In the genomic region with DNA sequence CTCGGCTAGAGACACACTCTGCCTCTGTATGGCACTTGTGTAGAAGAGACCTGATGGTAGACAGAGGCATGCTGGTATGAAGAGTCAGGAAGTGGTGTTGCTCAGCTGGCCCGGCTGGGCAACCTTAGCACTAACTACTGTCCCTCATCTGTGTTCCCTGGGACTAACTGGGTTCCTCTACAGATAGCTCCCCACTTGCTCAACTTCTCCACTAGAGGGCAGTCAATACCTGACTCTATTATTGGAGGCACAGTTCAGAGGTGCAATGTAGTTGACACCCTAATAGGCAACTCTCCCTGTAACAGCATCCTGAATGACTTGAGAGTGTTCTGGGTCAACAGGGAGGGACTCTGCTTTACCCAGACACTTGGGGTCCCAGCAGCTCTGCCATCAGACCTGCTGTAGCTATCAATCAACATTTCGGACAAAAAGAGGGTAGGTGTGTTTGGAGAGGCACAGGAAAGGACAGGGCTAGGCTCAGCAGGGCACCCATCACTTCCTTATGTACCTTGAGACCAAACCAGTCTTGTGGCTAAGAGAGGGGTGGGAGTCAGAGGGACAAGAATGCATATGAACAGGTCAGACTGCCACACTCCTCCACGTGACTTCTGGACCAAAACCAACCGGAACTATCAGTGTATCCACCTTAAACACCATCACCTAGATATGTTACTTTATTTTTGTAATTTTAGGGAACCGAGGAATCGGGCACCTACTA, we compare ENCODE assay signal across 8 mouse cellular contexts. TPM values are rescaled to one million over a fixed set of nuclear protein-coding genes. Genes with fewer than 3 reads are reported as not detected.
DNase-seq lines count a peak whose midpoint lies in the region; ATAC-seq lines count a peak whose summit lies in the region.

No protein-coding gene starts in this region.

- no peaks in the 10 kb centered on the region for H3K9me3 ChIP-seq in hindbrain, embryonic 10.5 days
- H3K9me3 ChIP-seq in lung, embryonic 16.5 days (ENCODE audit: control insufficient read depth, low read length): no peaks in the 10 kb centered on the region

- 0 out of 2 replicates have a peak, but pooled peaks cover 6% of the 10 kb centered on the region for H3K4me1 ChIP-seq in hindbrain, embryonic 10.5 days (replicated peaks)
- H3K4me1 ChIP-seq in lung, embryonic 16.5 days (replicated peaks; ENCODE audit: control insufficient read depth, insufficient read depth, low read length): no peaks in the 10 kb centered on the region

- H3K36me3 ChIP-seq in hindbrain, embryonic 10.5 days: no peaks in the 10 kb centered on the region
- H3K36me3 ChIP-seq in lung, embryonic 16.5 days (ENCODE audit: control insufficient read depth, insufficient read depth, low read length): no peaks in the 10 kb centered on the region

- peak; percentile 25 to 79 for DNase-seq in adrenal gland, adult (ENCODE audit: inconsistent age in 2 of 2, low spot score in 1 of 2)
- no peak for DNase-seq in adrenal gland, postnatal 25 days
- DNase-seq in ZHBTc4 (ENCODE audit: low read depth, low spot score): peak; percentile 53
- DNase-seq in embryo, embryonic 11.5 days (ENCODE audit: low read depth, low spot score): peak; percentile 35
- DNase-seq in hindbrain, embryonic 10.5 days (ENCODE audit: low spot score): peak; percentile 36
- DNase-seq in layer of hippocampus, adult 8-10 months (ENCODE audit: low spot score in 2 of 2): peak; percentile 42 to 56
- DNase-seq in retina, embryonic 14.5 days (ENCODE audit: low spot score): peak; percentile 88

- no peak overlapping the region for H3K9ac ChIP-seq in lung, embryonic 16.5 days (ENCODE audit: low read length)

- no peak overlapping the region for H3K27ac ChIP-seq in hindbrain, embryonic 10.5 days
- H3K27ac ChIP-seq in lung, embryonic 16.5 days (ENCODE audit: low read length): no peak overlapping the region

- H3K27me3 ChIP-seq in hindbrain, embryonic 10.5 days (ENCODE audit: insufficient read depth, poor library complexity, severe bottlenecking): no peaks in the 10 kb centered on the region
- no peaks in the 10 kb centered on the region for H3K27me3 ChIP-seq in lung, embryonic 16.5 days (ENCODE audit: control insufficient read depth, insufficient read depth, low read depth, low read length)

- no peak overlapping the region for H3K4me3 ChIP-seq in hindbrain, embryonic 10.5 days
- no peak overlapping the region for H3K4me3 ChIP-seq in lung, embryonic 16.5 days (ENCODE audit: low read length)

- 79% methylated on average over 7 of the region's 7 CpGs for WGBS in hindbrain, embryonic 10.5 days
- WGBS in lung, embryonic 16.5 days: 72% methylated on average over 7 of the region's 7 CpGs

- ATAC-seq in lung, embryonic 16.5 days (ENCODE audit: low read depth): peak; percentile 71

- H3K4me2 ChIP-seq in lung, embryonic 16.5 days (ENCODE audit: low read depth, low read length): no peak overlapping the region

RNA-seq across cellular contexts. Expression of gene Gpr68, which starts 58.4 kb away (rescaled TPM):
- 1.00 and 1.6 TPM in 2 replicates for total RNA-seq in adrenal gland, postnatal 25 days (2021)
- polyA plus RNA-seq in hindbrain, embryonic 10.5 days (2016; fragmentation: Nextera tagmentation; extraction: Ambion mirVana): 0.10 and 0.21 TPM in 2 replicates
- total RNA-seq in layer of hippocampus, adult 8-10 months (2022): 10 to 100 TPM; 15.1 to 27.4 (median 19.9) TPM
- 0.47 and 0.58 TPM in 2 replicates for polyA plus RNA-seq in lung, embryonic 16.5 days (2015; fragmentation: Nextera tagmentation; extraction: Ambion mirVana)
